Mouse (Mus musculus) embryonic facial prominence, embryonic 11.5 days (tissue): ENCODE measurements around the gene Slc22a20. TPM values are rescaled to one million over a fixed set of nuclear protein-coding genes. Genes with fewer than 3 reads are reported as not detected.

Experiments used
- ATAC-seq: fragments of 200-750 bp; cut with Nextera tagmentation; replicated peaks from 2 replicates; pipeline ENCODE4 v1.8.0; 2017; ENCODE audit warnings: low read depth; ENCODE audit not compliant: insufficient number of reproducible peaks, low FRiP score, low TSS enrichment
- DNase-seq: peaks from one replicate; pipeline ENCODE4 v3.0.0-alpha.2; 2015; ENCODE audit warnings: low spot score
- H3K27ac ChIP-seq: fragments of 300-500 bp; sonication (generic); replicated peaks from 2 replicates; pipeline ENCODE4 v1.5.1; 2014; ENCODE audit warnings: mild to moderate bottlenecking, low read depth, low read length, control low read depth
- H3K27me3 ChIP-seq: fragments of 300-500 bp; sonication (generic); 2 replicates; pipeline ENCODE4 v1.6.1; 2014; ENCODE audit warnings: mild to moderate bottlenecking, low read length, moderate library complexity, mixed read lengths; ENCODE audit not compliant: control insufficient read depth, insufficient read depth
- H3K36me3 ChIP-seq: fragments of 300-500 bp; sonication (generic); replicated peaks from 2 replicates; pipeline ENCODE4 v1.6.1; 2014; ENCODE audit warnings: low read depth, mild to moderate bottlenecking, low read length, moderate library complexity, mixed read lengths; ENCODE audit not compliant: control insufficient read depth, insufficient read depth
- H3K4me1 ChIP-seq: fragments of 300-500 bp; sonication (generic); 2 replicates; pipeline ENCODE4 v1.6.1; 2014; ENCODE audit warnings: low read length, mixed read lengths; ENCODE audit not compliant: control insufficient read depth, insufficient read depth
- H3K4me2 ChIP-seq: fragments of 300-500 bp; sonication (generic); 2 replicates; pipeline ENCODE4 v1.6.1; 2014; ENCODE audit warnings: low read depth, mild to moderate bottlenecking, control low read depth, low read length, moderate library complexity
- H3K4me3 ChIP-seq: fragments of 300-500 bp; sonication (generic); 2 replicates; pipeline ENCODE4 v1.5.1; 2014; ENCODE audit warnings: low read depth, low read length, control low read depth
- H3K9ac ChIP-seq: fragments of 300-500 bp; sonication (generic); replicated peaks from 2 replicates; pipeline ENCODE4 v1.6.1; 2014; ENCODE audit warnings: mild to moderate bottlenecking, control low read depth, low read length
- H3K9me3 ChIP-seq: fragments of 300-500 bp; sonication (generic); replicated peaks from 2 replicates; pipeline ENCODE4 v1.6.1; 2016; ENCODE audit warnings: mild to moderate bottlenecking, low read length, inconsistent platforms, mixed read lengths; ENCODE audit not compliant: control insufficient read depth
- WGBS: fragments of 180-500 bp; shearing (Covaris S2); extraction: QIAGEN DNeasy Blood & Tissue Kit; methylation state at CpG from one replicate; pipeline ENCODE4 v1.1.7; 2014; 5-methylcytosine and 5-hydroxymethylcytosine counted together
- polyA plus RNA-seq: library from polyadenylated mRNA; unstranded; fragments of >200 nt; fragmentation: Nextera tagmentation; extraction: Ambion mirVana; gene quantifications from 2 replicates; pipeline ENCODE4 v1.2.1, GENCODE M21; 2014

The Slc22a20 gene
- polyA plus RNA-seq, 1 experiment from 2014 or later = not detected

DNA sequence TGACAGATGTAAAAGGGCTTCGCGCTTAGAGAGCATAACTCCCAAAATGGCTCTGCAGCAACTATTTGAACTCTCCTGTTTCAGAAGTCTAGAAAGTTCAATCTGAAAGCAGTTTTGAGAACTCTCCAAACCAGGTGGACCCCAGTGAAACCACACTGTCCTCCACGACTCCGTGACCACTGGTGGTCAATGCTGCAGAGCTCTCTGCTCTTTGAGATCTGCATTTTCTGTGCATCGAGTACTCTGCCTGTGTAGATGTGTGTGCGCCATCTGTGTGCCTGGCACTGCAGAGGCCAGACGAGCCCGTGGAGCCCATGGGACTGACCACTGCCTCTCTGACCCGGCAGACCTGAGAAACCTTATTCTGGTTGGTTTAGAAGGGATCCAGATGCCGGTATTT, 31.0 kb downstream of the Slc22a20 start:
- Histone ChIP-seq H3K4me1 (no peaks in the 10 kb centered on the region), H3K36me3 (no peaks in the 10 kb centered on the region; the same call in 1 of the 2 replicates), H3K4me2 (no peak overlapping the region), H3K27ac (no peak overlapping the region), H3K9ac (no peak overlapping the region), H3K27me3 (no peaks in the 10 kb centered on the region), H3K9me3 (no peaks in the 10 kb centered on the region), H3K4me3 (no peak overlapping the region)
- DNase-seq (no peak), ATAC-seq (no peak)
- 90% methylated on average over 10 of the region's 10 CpGs for WGBS

DNA sequence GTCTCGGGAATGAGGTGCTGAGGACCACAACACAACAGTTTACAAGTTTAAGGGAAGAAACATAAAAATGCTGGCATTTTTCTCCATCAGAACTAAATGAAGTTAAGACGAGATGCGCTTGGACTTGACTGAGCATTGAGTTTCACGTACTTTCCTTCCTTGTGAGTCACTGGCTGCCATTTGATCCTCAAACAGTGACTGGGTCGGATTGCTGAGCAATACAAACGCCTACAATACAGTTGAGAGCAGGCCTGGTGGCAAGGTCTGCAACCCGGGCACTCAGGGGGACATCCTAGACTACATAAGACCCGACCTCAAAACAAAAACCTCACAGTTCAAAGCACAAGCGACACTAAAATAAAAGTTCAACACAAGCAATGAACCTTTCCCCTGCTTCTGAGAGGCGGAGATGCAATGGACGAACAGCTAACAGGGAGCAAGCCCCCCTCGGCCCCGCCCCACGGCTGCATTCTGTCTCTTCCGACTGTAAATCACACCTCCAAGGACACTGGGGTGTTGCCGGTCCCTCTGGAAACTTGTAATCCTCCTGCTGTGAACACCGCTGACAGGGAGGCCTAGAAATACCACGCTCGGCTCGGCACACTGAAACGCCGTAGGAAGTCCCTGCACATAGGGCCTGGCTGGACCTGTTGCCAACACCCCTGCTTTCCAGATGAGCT, 31.8 kb downstream of the Slc22a20 start:
- ATAC-seq = no peak
- no peaks in the 10 kb centered on the region for H3K27me3 ChIP-seq
- no peaks in the 10 kb centered on the region; the same call in 1 of the 2 replicates for H3K36me3 ChIP-seq
- H3K9me3 ChIP-seq = no peaks in the 10 kb centered on the region
- no peak overlapping the region for H3K9ac ChIP-seq
- H3K27ac ChIP-seq = no peak overlapping the region
- H3K4me1 ChIP-seq = no peaks in the 10 kb centered on the region
- no peak overlapping the region for H3K4me3 ChIP-seq
- no peak overlapping the region for H3K4me2 ChIP-seq
- no peak for DNase-seq
- 86% methylated on average over 22 of the region's 22 CpGs for WGBS

DNA sequence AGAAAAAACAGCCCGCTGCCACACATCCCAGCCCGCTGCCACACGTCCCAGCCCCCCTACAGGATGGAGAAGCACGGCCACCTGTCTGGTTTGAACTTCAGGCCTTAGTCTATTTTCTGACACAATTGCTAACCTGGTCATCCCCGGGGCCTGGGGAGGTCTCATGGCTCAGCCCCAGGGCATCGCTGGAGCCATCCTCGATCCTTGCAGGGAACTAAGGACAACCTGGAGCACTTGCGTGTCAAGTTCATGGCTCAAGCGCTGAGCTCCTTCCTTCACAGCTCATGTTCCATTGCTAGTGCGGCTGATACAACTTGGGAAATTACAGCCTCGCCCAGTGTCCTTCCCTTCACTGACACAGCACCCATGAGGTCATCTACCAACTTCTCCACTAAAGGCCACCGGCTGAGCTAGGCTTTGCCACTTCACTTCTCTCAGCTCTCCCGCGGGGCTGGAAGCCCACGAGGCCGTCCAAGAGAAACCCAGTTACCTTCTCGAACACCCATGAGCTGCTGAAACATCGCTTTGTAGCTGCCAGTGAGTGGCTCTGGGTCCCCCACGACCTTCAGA, 32.7 kb downstream of the Slc22a20 start:
- WGBS = 91% methylated on average over 19 of the region's 19 CpGs
- Histone ChIP-seq H3K27me3 (no peaks in the 10 kb centered on the region), H3K4me2 (no peak overlapping the region), H3K9me3 (no peaks in the 10 kb centered on the region), H3K9ac (no peak overlapping the region), H3K4me3 (no peak overlapping the region), H3K4me1 (no peaks in the 10 kb centered on the region), H3K27ac (no peak overlapping the region), H3K36me3 (no peaks in the 10 kb centered on the region; the same call in 1 of the 2 replicates)
- no peak for ATAC-seq
- no peak for DNase-seq

- no peaks in the 10 kb centered on the region for H3K9me3 ChIP-seq
- 58% methylated on average over 13 of the region's 13 CpGs for WGBS
- no peaks in the 10 kb centered on the region; the same call in 1 of the 2 replicates for H3K36me3 ChIP-seq
- H3K4me1 ChIP-seq = no peaks in the 10 kb centered on the region
- ATAC-seq (no peak), DNase-seq (peak; percentile 72)
- H3K27ac ChIP-seq = peak overlapping the region; percentile 49; the same call in 1 of the 2 replicates
- no peaks in the 10 kb centered on the region for H3K27me3 ChIP-seq
- H3K4me2 ChIP-seq = no peak overlapping the region
- H3K9ac ChIP-seq = no peak overlapping the region
- H3K4me3 ChIP-seq = no peak overlapping the region
These were observed 33.8 kb downstream of the Slc22a20 start for GRCm38 (mm10) chr19:5952071-5952691.

- H3K36me3 ChIP-seq = no peaks in the 10 kb centered on the region; the same call in 1 of the 2 replicates
- WGBS = 90% methylated on average over 16 of the region's 16 CpGs
- no peak for ATAC-seq
These were observed 34.3 kb downstream of the Slc22a20 start for GRCm38 (mm10) chr19:5951631-5952030.

GRCm38 (mm10) chr19:5950218-5950617, 35.7 kb downstream of the Slc22a20 start:
- H3K9ac ChIP-seq = no peak overlapping the region
- H3K36me3 ChIP-seq = no peaks in the 10 kb centered on the region; the same call in 1 of the 2 replicates
- H3K4me1 ChIP-seq = no peaks in the 10 kb centered on the region
- H3K4me2 ChIP-seq = no peak overlapping the region
- H3K27me3 ChIP-seq = no peaks in the 10 kb centered on the region
- no peaks in the 10 kb centered on the region for H3K9me3 ChIP-seq
- DNase-seq (no peak), ATAC-seq (no peak)
- WGBS = 95% methylated on average over 11 of the region's 11 CpGs
- H3K4me3 ChIP-seq = no peak overlapping the region
- H3K27ac ChIP-seq = no peak overlapping the region

More at GRCm38 (mm10) chr19:5951631-5952030, 34.3 kb downstream of the Slc22a20 start:
- DNase-seq = no peak
- H3K9me3 ChIP-seq = no peaks in the 10 kb centered on the region
- no peak overlapping the region for H3K9ac ChIP-seq
- H3K4me1 ChIP-seq = no peaks in the 10 kb centered on the region
- no peaks in the 10 kb centered on the region for H3K27me3 ChIP-seq
- no peak overlapping the region for H3K4me3 ChIP-seq
- H3K27ac ChIP-seq = no peak overlapping the region
- H3K4me2 ChIP-seq = no peak overlapping the region

DNA sequence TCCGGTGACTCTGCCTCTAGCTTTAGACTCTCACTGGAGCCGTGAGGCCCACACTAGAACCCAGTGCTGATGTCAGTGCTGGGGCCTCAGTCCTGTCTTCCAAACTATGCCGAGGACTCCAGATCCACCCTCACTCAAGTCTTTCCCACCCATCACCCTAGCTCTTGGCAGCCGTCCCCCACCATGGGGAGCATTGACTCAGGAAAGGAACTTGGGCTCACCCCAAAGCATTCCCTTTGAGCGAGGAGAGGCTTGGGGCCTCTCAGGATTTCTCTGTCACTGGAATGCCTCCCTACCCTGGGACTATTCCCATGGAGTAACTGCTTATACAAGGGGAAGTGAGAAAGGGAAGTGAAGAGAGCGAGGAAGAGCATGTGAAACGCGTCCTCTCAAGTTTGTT, 40.1 kb downstream of the Slc22a20 start:
- Histone ChIP-seq H3K27me3 (no peaks in the 10 kb centered on the region), H3K4me2 (no peak overlapping the region), H3K9ac (no peak overlapping the region), H3K4me3 (no peak overlapping the region), H3K9me3 (no peaks in the 10 kb centered on the region), H3K4me1 (no peaks in the 10 kb centered on the region), H3K36me3 (no peaks in the 10 kb centered on the region; the same call in 1 of the 2 replicates), H3K27ac (no peak overlapping the region)
- DNase-seq = no peak
- 87% methylated on average over 8 of the region's 8 CpGs for WGBS
- no peak for ATAC-seq

GRCm38 (mm10) chr19:5945027-5945426, 40.9 kb downstream of the Slc22a20 start:
- ATAC-seq = no peak
- Histone ChIP-seq H3K27ac (no peak overlapping the region), H3K4me3 (no peak overlapping the region), H3K9ac (no peak overlapping the region), H3K9me3 (no peaks in the 10 kb centered on the region), H3K27me3 (no peaks in the 10 kb centered on the region), H3K4me1 (no peaks in the 10 kb centered on the region), H3K36me3 (no peaks in the 10 kb centered on the region; the same call in none of the 2 replicates), H3K4me2 (no peak overlapping the region)
- WGBS = 85% methylated on average over 7 of the region's 7 CpGs
- DNase-seq = no peak
